Mouse (Mus musculus): ENCODE data around the gene Gm5901. TPM values are rescaled to one million over a fixed set of nuclear protein-coding genes. Genes with fewer than 3 reads are reported as not detected.

Gm5901 gene
- polyA plus RNA-seq, 1 experiment from 2014 or later: not detected

GRCm38 (mm10) chr7:105373976-105374375 is 862 bp upstream of the Gm5901 start:
- Histone ChIP-seq H3K9ac (no peak overlapping the region), H3K27me3 (no peaks in the 10 kb centered on the region), H3K4me2 (no peak overlapping the region), H3K9me3 (replicated peaks) (no peaks in the 10 kb centered on the region), H3K36me3 (ENCODE audit: poor library complexity, severe bottlenecking) (peaks cover 39% of the 10 kb centered on the region), H3K4me1 (no peaks in the 10 kb centered on the region), H3K27ac (no peak overlapping the region), H3K4me3 (no peak overlapping the region)
- 94% methylated on average over 3 of the region's 3 CpGs for WGBS
- no peak for ATAC-seq

- no peak for ATAC-seq
- Histone ChIP-seq H3K9me3 (replicated peaks) (no peaks in the 10 kb centered on the region), H3K9ac (no peak overlapping the region), H3K36me3 (ENCODE audit: poor library complexity, severe bottlenecking) (peaks cover 78% of the 10 kb centered on the region), H3K27ac (no peak overlapping the region), H3K4me2 (no peak overlapping the region), H3K4me3 (no peak overlapping the region), H3K27me3 (no peaks in the 10 kb centered on the region), H3K4me1 (no peaks in the 10 kb centered on the region)
- WGBS: 95% methylated on average over 3 of the region's 3 CpGs
Measured at GRCm38 (mm10) chr7:105380329-105380728, 5.5 kb downstream of the Gm5901 start.

GRCm38 (mm10) chr7:105387696-105388095 is 12.9 kb downstream of the Gm5901 start:
- 97% methylated on average over 2 of the region's 2 CpGs for WGBS
- H3K9ac ChIP-seq: no peak overlapping the region
- H3K4me2 ChIP-seq: no peak overlapping the region
- no peak overlapping the region for H3K4me3 ChIP-seq
- peaks cover 74% of the 10 kb centered on the region for H3K36me3 ChIP-seq (ENCODE audit: poor library complexity, severe bottlenecking)
- ATAC-seq: no peak
- no peaks in the 10 kb centered on the region for H3K27me3 ChIP-seq
- H3K9me3 ChIP-seq (replicated peaks): no peaks in the 10 kb centered on the region
- no peak overlapping the region for H3K27ac ChIP-seq
- H3K4me1 ChIP-seq: no peaks in the 10 kb centered on the region

DNA sequence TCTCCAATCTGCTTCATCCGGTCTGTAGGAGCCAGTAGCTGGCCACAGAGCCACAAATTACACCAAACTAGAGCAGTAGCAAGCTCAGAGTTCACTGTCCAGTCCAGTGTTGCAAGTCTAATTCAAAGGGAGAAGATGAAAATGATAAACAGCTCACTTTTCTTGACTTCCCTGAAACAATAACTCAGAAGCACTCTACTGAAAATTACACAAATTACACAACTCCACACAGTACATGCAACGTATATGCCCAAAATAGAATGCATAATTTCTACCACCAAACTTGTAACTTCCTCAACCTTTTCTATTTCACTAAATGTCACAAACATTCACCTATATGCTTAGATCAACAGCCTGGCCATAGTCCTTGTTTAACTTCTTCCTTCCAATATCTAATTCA is 15.4 kb downstream of the Gm5901 start:
- H3K9ac ChIP-seq: no peak overlapping the region
- H3K4me3 ChIP-seq: no peak overlapping the region
- WGBS: 96% methylated on average over 2 of the region's 2 CpGs
- H3K27me3 ChIP-seq: no peaks in the 10 kb centered on the region
- no peaks in the 10 kb centered on the region for H3K4me1 ChIP-seq
- no peaks in the 10 kb centered on the region for H3K9me3 ChIP-seq (replicated peaks)
- no peak overlapping the region for H3K27ac ChIP-seq
- H3K4me2 ChIP-seq: no peak overlapping the region
- peaks cover 48% of the 10 kb centered on the region for H3K36me3 ChIP-seq (ENCODE audit: poor library complexity, severe bottlenecking)
- ATAC-seq: no peak

- no peak overlapping the region for H3K4me2 ChIP-seq
- no peak for ATAC-seq
- peaks cover 11% of the 10 kb centered on the region for H3K4me1 ChIP-seq
- WGBS: 91% methylated on average over 1 of the region's 1 CpGs
- H3K9me3 ChIP-seq (replicated peaks): no peaks in the 10 kb centered on the region
- H3K9ac ChIP-seq: no peak overlapping the region; the same call in 1 of the 2 replicates
- H3K36me3 ChIP-seq (ENCODE audit: poor library complexity, severe bottlenecking): peaks cover 8% of the 10 kb centered on the region
- H3K27me3 ChIP-seq: no peaks in the 10 kb centered on the region
- H3K4me3 ChIP-seq: no peak overlapping the region
- no peak overlapping the region for H3K27ac ChIP-seq
Measured at GRCm38 (mm10) chr7:105394606-105395005, 19.8 kb downstream of the Gm5901 start.

- Histone ChIP-seq H3K36me3 (ENCODE audit: poor library complexity, severe bottlenecking) (peaks cover 2% of the 10 kb centered on the region), H3K9ac (no peak overlapping the region), H3K27ac (no peak overlapping the region), H3K4me1 (peaks cover 11% of the 10 kb centered on the region), H3K27me3 (no peaks in the 10 kb centered on the region), H3K4me3 (no peak overlapping the region), H3K4me2 (no peak overlapping the region), H3K9me3 (replicated peaks) (no peaks in the 10 kb centered on the region)
- ATAC-seq: no peak
Measured at GRCm38 (mm10) chr7:105395131-105395820, 20.4 kb downstream of the Gm5901 start.

- H3K36me3 ChIP-seq (ENCODE audit: poor library complexity, severe bottlenecking): peaks cover 2% of the 10 kb centered on the region; the same call in 1 of the 2 replicates
- no peak overlapping the region for H3K9ac ChIP-seq
- H3K27ac ChIP-seq: no peak overlapping the region
- H3K27me3 ChIP-seq: no peaks in the 10 kb centered on the region
- H3K4me1 ChIP-seq: peaks cover 16% of the 10 kb centered on the region
- H3K4me2 ChIP-seq: no peak overlapping the region
- ATAC-seq: no peak
- H3K9me3 ChIP-seq (replicated peaks): no peaks in the 10 kb centered on the region
- no peak overlapping the region for H3K4me3 ChIP-seq
Measured at GRCm38 (mm10) chr7:105396126-105396525, 21.3 kb downstream of the Gm5901 start.

- Histone ChIP-seq H3K27ac (peak overlapping the region; percentile 68), H3K9me3 (replicated peaks) (no peaks in the 10 kb centered on the region), H3K4me1 (peaks cover 16% of the 10 kb centered on the region), H3K27me3 (no peaks in the 10 kb centered on the region), H3K4me3 (peak overlapping the region; percentile 82), H3K9ac (peak overlapping the region; percentile 86), H3K4me2 (peak overlapping the region; percentile 90), H3K36me3 (ENCODE audit: poor library complexity, severe bottlenecking) (0 out of 2 replicates have a peak, but pooled peaks cover 2% of the 10 kb centered on the region)
- no peak for ATAC-seq
- WGBS: 2% methylated on average over 25 of the region's 25 CpGs
Measured at GRCm38 (mm10) chr7:105399058-105399934, 24.5 kb downstream of the Gm5901 start.

GRCm38 (mm10) chr7:105399935-105400624 is 25.2 kb downstream of the Gm5901 start, which contains the start of gene Fam160a2:
Gene Fam160a2, minus strand, starts transcription at chr7:105400054.
- peak; percentile 99 for ATAC-seq
- Histone ChIP-seq H3K36me3 (ENCODE audit: poor library complexity, severe bottlenecking) (0 out of 2 replicates have a peak, but pooled peaks cover 2% of the 10 kb centered on the region), H3K4me3 (peak within 1 kb of the TSS; percentile 82), H3K27ac (peak within 1 kb of the TSS; percentile 78), H3K4me1 (peaks cover 16% of the 10 kb centered on the region), H3K9ac (peak within 1 kb of the TSS; percentile 86), H3K9me3 (replicated peaks) (no peaks in the 10 kb centered on the region), H3K27me3 (no peaks in the 10 kb centered on the region), H3K4me2 (peak within 1 kb of the TSS; percentile 90)
- WGBS: under 1% methylated on average over 43 of the region's 55 CpGs

DNA sequence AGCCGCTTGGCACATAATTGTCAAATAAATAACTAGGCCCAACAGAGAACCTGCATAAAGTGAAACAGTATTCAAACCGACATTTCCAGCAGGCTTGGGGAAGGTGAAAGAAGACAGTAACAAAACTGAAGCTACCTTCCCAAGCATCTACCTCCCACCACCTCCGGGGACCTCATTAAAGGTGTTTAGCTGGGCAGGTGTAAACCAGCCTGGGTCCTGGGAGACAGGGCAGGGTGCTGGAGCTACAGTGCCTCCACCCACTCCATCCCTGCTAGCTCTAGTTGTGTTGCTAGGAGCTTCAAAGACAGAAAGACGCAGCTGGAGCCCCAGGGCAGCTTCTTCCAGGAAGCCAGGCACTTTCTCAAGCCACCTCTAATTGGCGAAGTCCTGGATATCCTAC is 29.4 kb downstream of the Gm5901 start, which contains the start of gene Cnga4:
Gene Cnga4 (plus strand): TSS at position 301 of the 400 bp plus-strand sequence.
- WGBS: 86% methylated on average over 5 of the region's 5 CpGs
- no peak within 1 kb of the TSS for H3K4me2 ChIP-seq
- no peak for ATAC-seq
- peaks cover 8% of the 10 kb centered on the region for H3K4me1 ChIP-seq
- no peaks in the 10 kb centered on the region for H3K9me3 ChIP-seq (replicated peaks)
- H3K27me3 ChIP-seq: no peaks in the 10 kb centered on the region
- H3K27ac ChIP-seq: no peak within 1 kb of the TSS
- no peak within 1 kb of the TSS for H3K9ac ChIP-seq
- H3K4me3 ChIP-seq: no peak within 1 kb of the TSS
- no peaks in the 10 kb centered on the region for H3K36me3 ChIP-seq (ENCODE audit: poor library complexity, severe bottlenecking)

- no peak overlapping the region for H3K9ac ChIP-seq
- no peak overlapping the region for H3K4me2 ChIP-seq
- no peaks in the 10 kb centered on the region for H3K36me3 ChIP-seq (ENCODE audit: poor library complexity, severe bottlenecking)
- H3K27ac ChIP-seq: no peak overlapping the region
- H3K4me3 ChIP-seq: no peak overlapping the region
- no peaks in the 10 kb centered on the region for H3K9me3 ChIP-seq (replicated peaks)
- no peak for ATAC-seq
- no peaks in the 10 kb centered on the region for H3K27me3 ChIP-seq
- no peaks in the 10 kb centered on the region for H3K4me1 ChIP-seq
- WGBS: 59% methylated on average over 1 of the region's 1 CpGs
Measured at GRCm38 (mm10) chr7:105406322-105406721, 31.5 kb downstream of the Gm5901 start.

Measured in forebrain, embryonic 13.5 days (tissue).